Mouse (Mus musculus): ENCODE data around the gene Nmu.

Gene Nmu

GRCm38 (mm10) chr5:76321249-76322196 lies 42.1 kb downstream of the Nmu start:
- no peak for DNase-seq (ENCODE audit: low spot score in 2 of 2)

GRCm38 (mm10) chr5:76308206-76308605 lies 55.4 kb downstream of the Nmu start:
- DNase-seq (ENCODE audit: low spot score in 2 of 2) = no peak

- no peak for DNase-seq (ENCODE audit: low spot score in 2 of 2)
These were observed 57.3 kb downstream of the Nmu start for GRCm38 (mm10) chr5:76306261-76306660.

DNA sequence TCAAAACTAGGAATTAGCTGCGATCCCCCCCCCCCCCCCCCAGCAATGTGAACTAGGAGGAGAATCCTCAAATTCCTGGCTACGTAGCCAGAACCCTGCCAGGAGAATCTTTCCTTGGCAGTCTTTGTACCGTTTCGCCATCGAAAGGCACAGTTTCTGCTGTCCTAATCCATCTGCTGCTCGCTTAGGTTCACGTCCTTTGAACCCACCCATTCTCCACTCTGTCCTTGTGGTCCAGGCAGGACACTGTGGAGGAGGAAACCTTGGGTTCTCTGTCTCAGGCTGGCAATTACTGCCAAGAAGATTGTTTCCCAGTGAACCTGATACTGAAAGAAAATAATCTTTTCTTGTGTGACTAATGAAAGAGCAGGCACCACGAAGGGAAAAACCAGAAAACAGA lies 58.0 kb downstream of the Nmu start:
- DNase-seq (ENCODE audit: low spot score in 2 of 2) = no peak

DNA sequence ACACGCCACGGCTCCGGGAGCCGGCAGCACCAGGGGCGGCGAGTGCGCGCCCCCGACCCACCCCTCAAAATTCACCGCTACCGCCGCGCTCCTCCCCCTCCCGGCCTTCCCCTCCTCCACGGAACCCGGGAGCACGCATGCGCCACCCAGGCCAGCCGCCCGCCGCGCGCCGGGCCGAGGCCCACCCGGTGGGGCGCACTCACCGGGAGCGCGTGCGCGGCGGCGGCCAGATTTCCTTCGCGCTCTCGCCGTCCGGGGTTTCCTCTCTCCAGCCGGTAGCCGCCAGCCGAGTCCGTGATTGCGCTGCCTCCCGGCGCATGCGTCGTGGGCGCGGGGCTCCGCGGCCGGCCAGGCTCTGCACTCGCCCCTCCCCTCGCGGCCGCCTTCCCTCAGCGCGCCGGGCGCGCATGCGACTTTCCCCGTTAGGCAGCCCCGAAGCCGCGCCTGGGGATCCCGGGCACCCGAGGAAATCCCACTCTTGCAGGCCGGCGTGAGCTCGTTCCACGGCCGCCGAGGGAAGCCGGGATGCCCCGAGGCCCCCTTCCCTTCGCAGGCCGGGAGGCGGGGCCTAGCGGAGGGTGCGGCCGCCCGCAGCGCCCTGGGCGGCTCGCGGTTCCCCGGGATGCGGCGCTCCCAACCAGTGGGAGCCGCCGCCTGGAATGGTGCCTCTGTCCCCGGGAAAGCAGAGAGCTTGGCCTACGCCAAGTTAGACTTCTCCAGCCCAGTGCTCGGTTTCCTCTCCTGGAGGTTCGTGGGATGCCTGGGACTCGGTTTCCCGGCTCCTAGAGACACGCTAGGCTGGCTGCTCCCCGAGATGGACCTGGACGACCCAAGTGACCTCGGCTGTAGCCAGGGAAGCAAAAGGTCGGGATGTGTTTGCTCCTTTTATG lies 58.9 kb downstream of the Nmu start, which contains the start of gene Clock:
Clock (minus strand) TSS at position 341 of the 890 bp plus-strand sequence.
- DNase-seq (ENCODE audit: low spot score in 2 of 2) = peak; percentile 80 to 89

DNA sequence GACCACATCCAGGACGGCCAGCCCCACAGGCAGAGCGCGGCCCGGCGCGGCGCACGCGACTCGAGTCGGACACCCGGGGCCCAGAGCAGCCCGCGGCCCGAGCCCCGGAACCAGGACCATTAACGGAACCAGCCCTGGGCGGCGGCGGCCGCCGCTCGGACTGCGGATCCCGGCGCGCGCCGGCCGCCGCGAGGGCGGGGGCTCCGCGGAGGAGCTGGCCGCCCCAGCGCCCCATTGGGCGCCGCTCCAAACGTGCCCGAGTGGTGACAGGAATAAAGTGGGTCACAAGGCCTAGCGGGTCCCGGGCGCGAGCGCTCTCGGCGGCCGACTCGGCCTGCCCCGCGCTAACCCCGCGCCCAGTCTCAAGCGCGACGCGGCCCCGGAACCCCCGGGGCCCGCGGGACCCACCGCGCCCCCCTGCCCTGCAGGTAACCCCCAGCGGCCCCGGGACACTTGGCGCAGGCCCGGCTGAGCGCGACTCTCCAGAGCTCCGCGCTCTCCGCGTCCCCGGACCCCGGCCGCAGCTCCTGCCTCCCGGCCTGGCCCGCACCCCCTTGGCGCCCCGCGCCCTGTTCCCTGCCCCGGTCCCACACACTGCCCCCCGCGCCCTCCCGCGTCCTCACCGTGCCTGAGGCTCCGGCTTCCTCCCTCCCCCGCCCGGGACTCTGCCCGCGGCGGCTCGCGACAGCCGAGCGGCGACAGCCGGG lies 59.7 kb downstream of the Nmu start:
- peak; percentile 74 to 76 for DNase-seq (ENCODE audit: low spot score in 2 of 2)

GRCm38 (mm10) chr5:76303379-76303744 lies 60.2 kb downstream of the Nmu start:
- DNase-seq (ENCODE audit: low spot score in 2 of 2) = no peak

GRCm38 (mm10) chr5:76302009-76302408 lies 61.6 kb downstream of the Nmu start:
- DNase-seq (ENCODE audit: low spot score in 2 of 2) = no peak

DNA sequence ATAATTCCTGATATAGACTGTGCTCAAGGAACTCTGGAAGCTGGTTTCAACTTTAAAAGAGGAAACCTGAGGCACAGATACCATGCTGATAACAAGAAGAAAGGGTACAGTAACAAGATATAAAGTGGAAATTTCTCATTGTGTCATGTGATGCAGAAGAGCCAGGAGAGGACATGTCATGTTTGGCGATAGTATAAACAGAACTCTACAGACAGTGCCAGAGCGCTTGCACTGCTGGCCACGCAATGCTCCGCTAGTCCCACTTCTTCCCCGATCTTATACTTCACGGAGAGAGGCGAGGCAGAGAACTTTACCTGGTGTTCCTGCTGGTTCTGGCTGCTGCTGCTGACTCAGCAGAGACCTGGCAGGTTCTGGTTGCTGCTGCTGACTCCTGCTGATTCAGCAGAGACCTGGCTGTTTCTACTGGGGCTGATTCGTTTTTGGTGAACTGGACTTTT lies 74.3 kb downstream of the Nmu start:
- no peak for DNase-seq (ENCODE audit: low spot score in 2 of 2)

GRCm38 (mm10) chr5:76288256-76288655 lies 75.3 kb downstream of the Nmu start:
- DNase-seq (ENCODE audit: low spot score in 2 of 2) = no peak

DNA sequence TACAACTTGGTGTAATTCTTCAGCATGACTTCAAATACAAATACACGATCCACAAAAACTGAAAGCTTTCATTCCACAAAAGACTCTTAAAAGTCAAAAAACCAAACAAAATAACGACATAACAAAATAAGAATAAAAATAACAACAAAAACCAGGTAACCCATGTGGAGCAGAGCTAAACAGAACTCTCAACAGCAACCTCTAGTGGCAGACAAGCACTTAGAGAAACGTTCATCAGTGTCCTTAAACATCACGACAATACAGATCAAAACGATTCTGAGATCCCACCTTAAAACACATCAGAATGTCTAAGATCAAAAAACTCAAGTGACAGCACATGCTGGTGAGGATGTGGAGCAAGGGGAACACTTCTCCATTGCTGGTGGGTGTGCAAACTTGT lies 76.5 kb downstream of the Nmu start:
- no peak for DNase-seq (ENCODE audit: low spot score in 2 of 2)

DNA sequence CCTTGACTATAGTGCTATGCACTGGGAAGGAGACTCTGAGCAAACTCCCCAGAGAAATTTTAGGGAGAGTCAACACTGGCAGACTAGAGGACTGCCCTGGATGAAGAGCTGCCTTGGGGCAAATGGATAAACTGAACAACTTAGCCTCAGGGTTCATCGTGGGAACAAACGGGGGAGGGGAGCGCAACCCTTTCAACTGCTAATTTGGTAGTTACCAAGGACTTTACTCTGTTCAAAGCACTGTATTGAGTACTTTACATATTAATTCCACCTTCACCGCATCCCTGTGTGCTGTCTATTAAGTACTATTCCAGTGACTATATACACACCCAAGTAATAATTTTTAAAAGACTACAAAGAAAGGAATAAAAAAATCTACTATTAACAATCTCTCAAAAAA lies 77.9 kb downstream of the Nmu start:
- no peak for DNase-seq (ENCODE audit: low spot score in 2 of 2)

DNA sequence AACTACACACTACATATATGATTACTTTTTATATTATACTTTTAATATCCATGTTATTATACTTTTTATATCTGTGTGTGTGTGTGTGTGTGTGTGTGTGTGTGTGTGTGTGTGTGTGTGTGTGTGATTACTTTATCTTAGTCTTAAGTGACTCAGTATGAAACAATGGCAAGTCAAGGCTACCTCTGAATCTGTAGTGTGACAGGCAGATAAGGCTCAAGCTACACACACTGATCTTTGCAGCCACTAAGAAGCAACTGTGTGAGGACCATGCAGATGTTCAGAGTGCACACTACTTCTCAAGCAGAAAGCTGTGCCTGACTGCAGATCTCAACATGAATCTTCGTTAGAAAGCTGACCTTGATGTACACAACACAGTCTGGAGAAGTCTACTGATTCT lies 79.7 kb downstream of the Nmu start:
- no peak for DNase-seq (ENCODE audit: low spot score in 2 of 2)
